Mouse (Mus musculus) E14TG2a.4 (cell line): Measurements from ENCODE around the gene Alg5.

Experiments used
- CTCF ChIP-seq: conservative IDR thresholded peaks from 2 replicates; pipeline ENCODE4 v1.5.1; 2014; ENCODE audit warnings: low read length
- NANOG ChIP-seq: IDR thresholded peaks from 2 replicates; pipeline ENCODE4 v1.6.1; 2014; ENCODE audit warnings: borderline replicate concordance, low read length, mixed read lengths

DNA sequence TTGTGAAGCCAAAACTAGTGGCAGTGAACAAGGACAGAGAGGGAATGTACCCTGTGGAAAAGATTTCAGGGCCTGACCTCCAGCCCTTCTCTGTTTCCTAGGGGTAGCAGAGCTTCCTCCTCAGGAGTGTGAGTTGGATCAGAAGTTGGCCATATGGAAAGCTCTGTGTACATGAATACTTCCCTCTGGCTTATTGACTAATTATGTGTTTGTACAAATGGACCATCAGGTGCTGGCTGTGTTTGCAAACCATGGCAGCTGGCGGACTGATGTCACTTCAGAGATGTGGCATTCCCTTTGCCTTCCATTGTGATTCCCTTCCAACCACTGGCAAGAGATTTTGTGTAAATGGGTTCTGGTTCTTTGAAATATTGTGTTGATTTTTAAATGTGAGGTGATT lies 25.9 kb downstream of the Alg5 start:
- TF ChIP-seq CTCF (no peak), NANOG (no peak)
